Mouse (Mus musculus) neural tube, embryonic 12.5 days (tissue): ENCODE measurements around the gene Arhgap42. TPM values are rescaled to one million over a fixed set of nuclear protein-coding genes. Genes with fewer than 3 reads are reported as not detected.

Source experiments
- ATAC-seq: fragments of 200-750 bp; cut with Nextera tagmentation; 2 replicates; pipeline ENCODE4 v1.8.0; 2017; ENCODE audit warnings: low read depth, mild to moderate bottlenecking, moderate TSS enrichment, moderate library complexity; ENCODE audit not compliant: low FRiP score
- H3K27ac ChIP-seq: fragments of 300-500 bp; sonication (generic); 2 replicates; pipeline ENCODE4 v1.5.1; 2016
- H3K27me3 ChIP-seq: fragments of 300-500 bp; sonication (generic); replicated peaks from 2 replicates; pipeline ENCODE4 v1.6.1; 2016; ENCODE audit warnings: mild to moderate bottlenecking
- H3K36me3 ChIP-seq: fragments of 300-500 bp; sonication (generic); 2 replicates; pipeline ENCODE4 v1.6.1; 2016; ENCODE audit warnings: mild to moderate bottlenecking
- H3K4me1 ChIP-seq: fragments of 300-500 bp; sonication (generic); 2 replicates; pipeline ENCODE4 v1.6.1; 2016
- H3K4me2 ChIP-seq: fragments of 300-500 bp; sonication (generic); replicated peaks from 2 replicates; pipeline ENCODE4 v1.6.1; 2016; ENCODE audit warnings: mild to moderate bottlenecking
- H3K4me3 ChIP-seq: fragments of 300-500 bp; sonication (generic); 2 replicates; pipeline ENCODE4 v1.5.1; 2016
- H3K9ac ChIP-seq: fragments of 300-500 bp; sonication (generic); 2 replicates; pipeline ENCODE4 v1.6.1; 2016; ENCODE audit warnings: mild to moderate bottlenecking
- H3K9me3 ChIP-seq: fragments of 300-500 bp; sonication (generic); 2 replicates; pipeline ENCODE4 v1.6.1; 2016; ENCODE audit warnings: mild to moderate bottlenecking
- WGBS: fragments of 180-500 bp; shearing (Covaris S2); methylation state at CpG from one replicate; pipeline ENCODE4 v1.1.7; 2016; 5-methylcytosine and 5-hydroxymethylcytosine counted together
- polyA plus RNA-seq: library from polyadenylated mRNA; unstranded; fragments of >200 nt; fragmentation: Nextera tagmentation; extraction: Ambion mirVana; gene quantifications from 2 replicates; pipeline ENCODE4 v1.2.1, GENCODE M21; 2016

The Arhgap42 gene
- polyA plus RNA-seq, 1 experiment from 2014 or later: 25.5 TPM

DNA sequence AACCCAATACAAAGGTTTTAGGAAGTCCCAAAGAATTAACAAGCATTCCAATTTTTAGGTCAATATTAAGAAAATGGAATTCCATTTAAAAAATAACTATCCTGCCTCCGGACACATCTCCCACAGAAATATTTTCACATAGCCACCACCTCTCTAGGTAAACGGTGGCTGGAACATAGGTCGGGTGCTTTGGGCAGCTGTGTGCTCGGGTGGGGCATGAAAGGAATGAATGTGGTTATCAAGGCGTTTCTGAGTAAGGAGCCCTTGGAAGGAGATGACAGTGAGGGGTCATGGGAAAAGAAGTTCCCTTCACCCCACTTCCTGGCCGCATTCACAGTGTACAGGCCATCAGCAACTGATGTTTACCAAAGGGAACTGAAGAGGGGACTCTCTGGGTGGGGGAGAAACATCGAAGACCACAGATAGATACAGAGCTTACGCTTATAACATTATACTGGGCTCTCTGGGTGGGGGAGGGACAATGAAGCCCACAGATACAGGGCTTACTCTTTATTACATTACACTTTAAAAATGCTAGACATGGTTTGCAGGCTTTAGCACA, 38.0 kb downstream of the Arhgap42 start:
- no peak overlapping the region for H3K9ac ChIP-seq
- 74% methylated on average over 8 of the region's 8 CpGs for WGBS

DNA sequence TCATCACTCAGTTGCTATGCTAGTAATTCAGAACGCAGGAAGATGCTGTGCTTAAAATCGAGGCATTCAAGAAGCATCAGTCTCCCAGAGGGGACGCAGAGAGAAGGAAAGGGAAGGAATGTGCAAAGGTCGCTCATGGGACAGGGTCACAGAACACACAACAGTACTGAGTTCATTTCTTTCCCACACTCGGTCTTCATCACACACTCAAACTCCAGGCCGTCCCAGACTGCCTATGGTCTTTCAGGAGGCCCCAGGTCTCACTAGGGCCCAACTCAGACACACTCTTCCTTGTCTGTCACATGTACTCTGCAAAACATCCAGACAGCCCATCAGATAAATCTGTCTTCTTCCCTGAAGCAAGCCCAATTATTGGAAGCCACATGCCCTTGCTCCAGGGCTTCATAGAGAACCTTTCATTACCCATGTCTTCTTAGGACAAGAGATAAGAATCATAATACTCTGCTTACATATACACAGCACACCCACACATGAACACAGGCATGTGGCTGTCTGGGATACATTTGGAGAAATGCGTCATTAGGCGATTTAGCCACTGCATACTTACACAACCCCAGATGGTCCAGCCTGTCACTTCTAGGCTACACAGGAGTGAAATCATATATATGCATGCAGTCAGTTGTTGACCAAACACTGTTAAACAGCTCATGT, 39.6 kb downstream of the Arhgap42 start:
- Histone ChIP-seq H3K36me3 (no peaks in the 10 kb centered on the region), H3K4me2 (no peak overlapping the region), H3K27me3 (no peaks in the 10 kb centered on the region), H3K27ac (no peak overlapping the region), H3K4me3 (no peak overlapping the region), H3K9ac (no peak overlapping the region), H3K4me1 (0 out of 2 replicates have a peak, but pooled peaks cover 11% of the 10 kb centered on the region), H3K9me3 (no peaks in the 10 kb centered on the region)
- WGBS: 48% methylated on average over 8 of the region's 8 CpGs
- ATAC-seq: 0 out of 2 replicates have a peak, but pooled peaks have one; percentile 28

More for the DNA sequence above, 38.0 kb downstream of the Arhgap42 start:
- no peak overlapping the region for H3K27ac ChIP-seq
- H3K9me3 ChIP-seq: no peaks in the 10 kb centered on the region
- 0 out of 2 replicates have a peak, but pooled peaks cover 11% of the 10 kb centered on the region for H3K4me1 ChIP-seq
- H3K4me3 ChIP-seq: no peak overlapping the region
- no peak for ATAC-seq
- no peaks in the 10 kb centered on the region for H3K36me3 ChIP-seq
- H3K4me2 ChIP-seq: no peak overlapping the region
- no peaks in the 10 kb centered on the region for H3K27me3 ChIP-seq

DNA sequence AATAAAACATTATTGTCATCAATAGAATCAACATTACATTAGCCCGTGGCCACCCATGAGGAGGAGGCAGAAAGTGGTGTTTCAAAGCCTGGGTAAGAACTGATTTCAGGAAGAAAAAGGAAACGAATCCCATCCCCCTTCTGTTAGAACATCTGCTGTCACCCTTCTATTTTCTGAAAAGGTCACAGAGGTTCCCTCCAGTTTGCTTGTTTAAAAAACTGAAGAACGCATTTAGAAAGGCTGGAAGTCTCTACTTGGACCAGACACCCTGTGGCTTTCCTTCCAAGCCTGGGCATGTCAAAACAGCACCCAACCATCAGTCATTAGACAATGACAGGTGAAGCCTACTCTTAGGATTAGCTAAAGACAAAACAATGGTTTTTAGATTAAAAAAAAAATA, 40.3 kb downstream of the Arhgap42 start:
- no peaks in the 10 kb centered on the region for H3K27me3 ChIP-seq
- no peaks in the 10 kb centered on the region for H3K9me3 ChIP-seq
- H3K4me1 ChIP-seq: 0 out of 2 replicates have a peak, but pooled peaks cover 11% of the 10 kb centered on the region
- H3K27ac ChIP-seq: no peak overlapping the region
- WGBS: 10% methylated on average over 3 of the region's 3 CpGs
- no peak overlapping the region for H3K4me2 ChIP-seq
- H3K36me3 ChIP-seq: no peaks in the 10 kb centered on the region
- no peak overlapping the region for H3K9ac ChIP-seq
- no peak for ATAC-seq
- no peak overlapping the region for H3K4me3 ChIP-seq

DNA sequence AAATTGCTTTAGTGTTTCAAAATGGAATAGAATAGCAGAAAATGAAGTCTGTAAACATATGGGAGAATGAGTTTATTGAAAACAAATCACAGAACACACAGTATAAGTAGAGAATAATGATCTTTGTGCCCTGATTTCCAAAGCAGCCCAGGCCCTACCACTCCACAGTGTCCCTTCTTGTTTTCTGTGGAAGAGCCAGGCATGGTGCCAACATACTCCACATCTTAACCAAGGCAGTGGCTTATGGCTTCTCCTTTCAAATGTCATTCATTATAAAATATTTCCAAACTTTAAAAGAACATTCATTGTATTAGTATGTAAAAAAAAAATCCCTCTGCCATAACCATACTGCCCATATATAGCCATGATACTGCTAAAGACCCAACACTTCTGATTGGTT, 42.9 kb downstream of the Arhgap42 start:
- Histone ChIP-seq H3K4me3 (no peak overlapping the region), H3K36me3 (no peaks in the 10 kb centered on the region), H3K27me3 (no peaks in the 10 kb centered on the region), H3K9ac (no peak overlapping the region), H3K4me1 (0 out of 2 replicates have a peak, but pooled peaks cover 11% of the 10 kb centered on the region), H3K9me3 (no peaks in the 10 kb centered on the region), H3K4me2 (no peak overlapping the region), H3K27ac (no peak overlapping the region)
- no peak for ATAC-seq

DNA sequence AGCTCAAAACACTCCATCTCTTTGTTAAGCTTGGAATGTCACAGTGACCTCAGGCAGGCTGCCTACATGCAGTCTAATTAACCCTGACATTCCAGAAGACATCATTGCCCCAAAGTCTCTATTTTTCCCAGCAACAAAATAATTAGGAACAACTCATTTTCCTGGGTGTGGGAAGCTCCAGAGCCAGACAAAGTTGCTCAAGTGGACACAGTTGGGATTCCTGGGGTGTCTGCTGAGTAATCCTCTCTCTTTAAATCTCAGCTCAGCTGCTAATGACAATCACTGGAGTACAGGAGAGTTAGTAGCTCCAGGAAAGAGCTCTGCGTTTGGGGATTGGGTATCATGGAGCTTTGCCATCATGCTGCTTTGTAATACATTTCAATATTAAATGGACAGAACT, 44.4 kb downstream of the Arhgap42 start:
- Histone ChIP-seq H3K4me3 (no peak overlapping the region), H3K4me1 (0 out of 2 replicates have a peak, but pooled peaks cover 11% of the 10 kb centered on the region), H3K27ac (no peak overlapping the region), H3K9ac (no peak overlapping the region), H3K9me3 (no peaks in the 10 kb centered on the region), H3K36me3 (no peaks in the 10 kb centered on the region), H3K4me2 (no peak overlapping the region), H3K27me3 (no peaks in the 10 kb centered on the region)
- ATAC-seq: no peak
- 63% methylated on average over 1 of the region's 1 CpGs for WGBS

DNA sequence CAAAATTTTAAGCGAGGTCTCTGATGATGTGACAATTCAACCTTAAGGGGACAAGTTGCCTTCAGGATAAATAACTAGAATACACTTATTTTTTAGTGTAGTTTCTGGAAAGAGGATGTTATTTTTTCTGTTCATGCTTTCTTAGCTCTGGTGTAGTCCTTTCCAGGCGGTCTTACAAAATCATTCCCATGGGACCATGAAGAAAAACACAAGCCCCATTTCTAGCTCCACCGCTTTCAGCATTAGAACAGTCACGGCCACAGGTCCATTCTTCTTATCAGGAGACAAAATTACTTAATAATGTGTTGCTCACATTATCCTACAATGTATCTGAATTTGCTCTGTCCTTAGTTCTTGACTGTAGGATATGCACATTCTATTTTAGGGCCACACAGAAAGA, 46.2 kb downstream of the Arhgap42 start:
- no peak for ATAC-seq
- H3K9ac ChIP-seq: no peak overlapping the region
- H3K27ac ChIP-seq: no peak overlapping the region
- H3K36me3 ChIP-seq: no peaks in the 10 kb centered on the region
- no peaks in the 10 kb centered on the region for H3K9me3 ChIP-seq
- whole genome bisulfite sequencing: 84% methylated on average over 4 of the region's 4 CpGs
- H3K4me3 ChIP-seq: no peak overlapping the region
- no peak overlapping the region for H3K4me2 ChIP-seq
- no peaks in the 10 kb centered on the region for H3K27me3 ChIP-seq
- no peaks in the 10 kb centered on the region for H3K4me1 ChIP-seq

DNA sequence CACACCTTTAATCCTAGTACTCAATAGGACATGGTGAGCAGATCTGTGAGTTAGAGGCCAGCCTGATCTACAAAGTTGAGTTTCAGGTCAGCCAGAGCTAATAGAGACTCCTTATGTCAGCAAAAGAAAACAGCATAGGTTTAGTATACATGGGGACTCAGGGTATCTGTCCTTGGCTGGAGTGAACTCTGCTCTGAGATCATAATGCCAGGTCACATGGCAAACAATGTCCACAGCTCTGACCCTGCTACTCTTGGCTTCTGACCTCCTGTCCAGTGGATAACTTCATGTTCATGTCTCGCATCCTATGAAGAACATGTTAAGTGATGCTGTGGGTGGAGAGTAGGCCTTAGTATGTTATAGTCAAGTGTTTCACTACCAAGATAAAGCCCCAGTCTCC, 48.1 kb downstream of the Arhgap42 start:
- Histone ChIP-seq H3K9ac (no peak overlapping the region), H3K27me3 (no peaks in the 10 kb centered on the region), H3K4me2 (no peak overlapping the region), H3K36me3 (no peaks in the 10 kb centered on the region), H3K4me1 (no peaks in the 10 kb centered on the region), H3K4me3 (no peak overlapping the region), H3K27ac (no peak overlapping the region), H3K9me3 (no peaks in the 10 kb centered on the region)
- ATAC-seq: no peak
- 97% methylated on average over 1 of the region's 1 CpGs for WGBS

DNA sequence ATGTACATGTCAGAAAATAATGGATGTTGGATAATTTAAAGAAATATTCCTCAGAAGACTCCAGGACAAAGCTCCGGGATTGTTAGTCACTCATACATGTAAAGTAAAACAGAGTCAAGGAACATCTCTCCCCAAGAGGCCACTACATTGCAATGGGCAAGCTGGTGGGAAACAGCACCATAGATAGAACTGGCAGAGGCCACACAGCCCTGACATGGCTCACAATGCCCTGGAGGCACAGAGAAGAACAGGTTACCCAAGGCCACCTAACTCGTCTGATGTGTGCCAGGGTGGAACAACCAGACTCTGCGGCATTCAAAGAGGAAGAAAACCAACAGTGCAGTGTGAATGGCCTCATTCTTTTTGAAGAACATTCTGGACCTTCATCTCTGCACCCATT, 50.7 kb downstream of the Arhgap42 start:
- Histone ChIP-seq H3K9me3 (no peaks in the 10 kb centered on the region), H3K36me3 (no peaks in the 10 kb centered on the region), H3K4me1 (no peaks in the 10 kb centered on the region), H3K4me2 (no peak overlapping the region), H3K27me3 (no peaks in the 10 kb centered on the region), H3K27ac (no peak overlapping the region), H3K9ac (no peak overlapping the region), H3K4me3 (no peak overlapping the region)
- no peak for ATAC-seq
- 75% methylated on average over 3 of the region's 3 CpGs for WGBS

DNA sequence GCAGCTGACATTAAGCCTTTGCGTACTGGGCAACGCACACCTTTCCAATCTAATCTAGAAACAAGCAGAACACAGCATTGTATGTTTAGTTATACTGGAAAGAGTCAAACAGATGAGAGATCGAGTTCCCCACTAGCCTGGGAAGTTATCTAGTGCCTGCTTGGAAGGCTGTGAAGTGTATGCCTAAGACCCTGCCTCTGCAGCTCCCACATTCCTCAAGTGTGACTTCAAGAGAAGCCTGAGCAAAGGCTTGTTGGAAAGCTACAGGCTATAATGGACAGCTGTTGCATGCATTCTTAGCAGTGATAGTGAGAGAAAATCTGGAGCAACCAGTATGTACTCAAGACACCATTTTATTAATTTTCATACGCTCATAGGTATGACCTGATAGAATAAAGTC, 61.2 kb downstream of the Arhgap42 start:
- H3K9me3 ChIP-seq: no peaks in the 10 kb centered on the region
- no peaks in the 10 kb centered on the region for H3K4me1 ChIP-seq
- no peaks in the 10 kb centered on the region for H3K27me3 ChIP-seq
- H3K36me3 ChIP-seq: no peaks in the 10 kb centered on the region
- no peak overlapping the region for H3K27ac ChIP-seq
- H3K9ac ChIP-seq: no peak overlapping the region
- no peak overlapping the region for H3K4me2 ChIP-seq
- ATAC-seq: no peak
- H3K4me3 ChIP-seq: no peak overlapping the region
- WGBS: 93% methylated on average over 4 of the region's 4 CpGs

DNA sequence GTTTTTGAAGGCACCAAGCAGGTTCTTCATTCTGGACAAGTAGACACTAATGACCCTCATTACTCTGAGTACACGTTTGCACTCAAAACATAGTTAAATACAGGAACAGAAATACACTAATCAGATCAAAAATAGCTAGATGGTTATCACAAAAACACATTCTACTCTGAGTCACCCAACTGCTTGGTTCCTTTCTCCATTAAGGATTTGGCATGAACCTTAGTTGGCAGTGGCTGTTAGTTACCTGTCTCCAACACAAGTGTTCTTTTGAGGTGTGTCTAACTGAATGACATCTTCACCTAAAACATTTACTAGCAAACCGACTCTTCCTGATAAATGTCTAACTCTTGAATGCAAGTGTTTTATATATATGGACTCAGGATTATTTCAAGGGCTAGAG, 64.0 kb downstream of the Arhgap42 start:
- no peak overlapping the region for H3K4me3 ChIP-seq
- no peak overlapping the region for H3K4me2 ChIP-seq
- H3K27ac ChIP-seq: no peak overlapping the region
- H3K9me3 ChIP-seq: no peaks in the 10 kb centered on the region
- ATAC-seq: no peak
- no peak overlapping the region for H3K9ac ChIP-seq
- no peaks in the 10 kb centered on the region for H3K27me3 ChIP-seq
- no peaks in the 10 kb centered on the region for H3K36me3 ChIP-seq
- no peaks in the 10 kb centered on the region for H3K4me1 ChIP-seq
- 82% methylated on average over 2 of the region's 2 CpGs for WGBS

DNA sequence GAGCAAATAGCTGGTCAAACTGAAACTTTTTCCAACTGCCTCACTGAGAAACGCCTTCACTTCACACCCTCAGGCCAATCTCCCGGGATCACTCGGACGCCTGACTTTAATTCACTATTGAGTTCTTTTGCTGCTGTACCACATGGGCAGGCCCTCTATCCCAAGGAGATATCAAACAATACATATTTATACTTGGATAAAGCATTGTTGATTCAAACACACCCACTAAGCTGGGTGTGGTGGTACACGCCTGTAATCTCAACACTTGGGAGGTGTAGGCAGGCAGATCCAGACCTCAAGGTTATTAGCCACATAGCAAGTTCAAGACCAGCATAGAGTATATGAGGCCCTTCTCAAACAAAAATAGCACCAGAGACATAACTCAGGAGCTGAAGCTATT, 64.7 kb downstream of the Arhgap42 start:
- H3K9me3 ChIP-seq: no peaks in the 10 kb centered on the region
- no peaks in the 10 kb centered on the region for H3K27me3 ChIP-seq
- no peak overlapping the region for H3K4me3 ChIP-seq
- 85% methylated on average over 5 of the region's 5 CpGs for WGBS
- no peak overlapping the region for H3K9ac ChIP-seq
- H3K4me2 ChIP-seq: no peak overlapping the region
- H3K36me3 ChIP-seq: no peaks in the 10 kb centered on the region
- no peak overlapping the region for H3K27ac ChIP-seq
- H3K4me1 ChIP-seq: no peaks in the 10 kb centered on the region
- ATAC-seq: no peak

DNA sequence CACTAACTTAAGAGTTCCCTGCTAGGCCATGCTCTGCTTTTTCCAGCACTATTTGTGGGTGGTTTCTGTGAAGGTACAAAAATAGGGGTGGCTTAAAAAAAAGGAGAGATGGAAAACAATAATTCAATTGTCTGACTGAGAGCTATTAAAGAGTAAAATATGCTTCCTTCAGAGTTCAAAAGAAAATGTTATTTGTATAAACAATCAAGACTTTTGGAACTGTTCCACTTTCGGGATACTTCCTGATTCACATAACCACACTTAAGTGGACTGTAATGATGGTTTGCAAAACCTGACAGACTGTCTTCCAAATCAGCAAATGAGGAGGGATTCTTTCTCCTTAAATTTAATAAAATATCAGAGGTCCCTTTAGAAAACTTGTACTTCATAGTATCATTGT, 65.8 kb downstream of the Arhgap42 start:
- H3K4me3 ChIP-seq: no peak overlapping the region
- no peak overlapping the region for H3K27ac ChIP-seq
- no peak for ATAC-seq
- no peak overlapping the region for H3K9ac ChIP-seq
- H3K9me3 ChIP-seq: no peaks in the 10 kb centered on the region
- no peaks in the 10 kb centered on the region for H3K4me1 ChIP-seq
- no peak overlapping the region for H3K4me2 ChIP-seq
- no peaks in the 10 kb centered on the region for H3K27me3 ChIP-seq
- no peaks in the 10 kb centered on the region for H3K36me3 ChIP-seq
- WGBS: 83% methylated on average over 1 of the region's 1 CpGs
